26 mouse cellular contexts compared by ENCODE assay signal in the genomic region with DNA sequence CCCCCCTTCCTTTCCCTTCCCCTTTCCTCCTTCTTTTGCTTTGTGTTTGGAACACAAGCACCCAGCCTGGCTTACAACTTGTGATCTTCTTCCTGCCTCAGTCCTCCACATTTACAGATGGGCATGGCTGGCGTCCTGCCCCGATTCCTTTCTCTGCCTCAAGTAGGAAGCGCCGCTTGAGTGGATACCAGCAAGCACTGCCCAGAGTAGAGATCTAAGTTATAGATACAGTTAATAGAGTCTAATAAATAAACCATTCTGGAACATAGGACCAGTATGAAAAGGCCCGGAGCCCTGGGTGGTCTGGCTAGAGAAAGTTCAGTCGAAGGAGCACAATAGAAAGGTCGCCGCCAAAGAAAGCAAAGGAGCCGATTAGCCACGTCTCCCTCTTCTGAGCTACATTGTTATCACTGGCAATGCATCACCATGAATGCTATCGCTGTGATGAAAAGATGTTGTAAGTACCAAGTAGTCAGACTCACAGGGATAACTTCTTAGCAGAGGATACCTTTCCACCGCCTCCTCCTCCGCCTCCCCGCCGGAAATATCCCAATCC. TPM values are rescaled to one million over a fixed set of nuclear protein-coding genes. Genes with fewer than 3 reads are reported as not detected.
A peak's percentile ranks its signal among the peaks of the same experiment; 100 is the strongest.
DNase-seq lines count a peak whose midpoint lies in the region; ATAC-seq and TF ChIP-seq lines count a peak whose summit lies in the region.
"Had no signal": no experiment of that assay in that cellular context is flagged by ENCODE, and none has a peak within 500 bp of the region (broad histone marks: within the 10 kb centered on the region; RNA-seq: fewer than 3 reads in every experiment).

No protein-coding gene starts in this region.

- H3K4me2 ChIP-seq in forebrain, embryonic 13.5 days, result no peak overlapping the region
- no peak overlapping the region for H3K4me2 ChIP-seq in forebrain, embryonic 12.5 days
- H3K4me2 ChIP-seq in kidney, embryonic 16.5 days (replicated peaks; ENCODE audit: low read depth, low read length), result no peak overlapping the region
- H3K4me2 ChIP-seq: embryonic facial prominence, embryonic 12.5 days; embryonic facial prominence, embryonic 15.5 days; heart, embryonic 13.5 days; hindbrain, embryonic 14.5 days had no signal

- TF ChIP-seq CTCF in brain, embryonic 14.5 days (IDR thresholded peaks at IDR 0.05; ENCODE audit: borderline replicate concordance, extremely low read depth, insufficient read depth, insufficient read length), result no peak

- H3K27ac ChIP-seq in forebrain, embryonic 13.5 days, result no peak overlapping the region
- no peak overlapping the region for H3K27ac ChIP-seq in forebrain, embryonic 12.5 days
- peak overlapping the region; percentile 72; the same call in 1 of the 2 replicates for H3K27ac ChIP-seq in kidney, embryonic 16.5 days (ENCODE audit: low read length)
- H3K27ac ChIP-seq: embryonic facial prominence, embryonic 12.5 days; embryonic facial prominence, embryonic 15.5 days; heart, adult 2 months; heart, embryonic 10.5 days; heart, embryonic 13.5 days; hindbrain, embryonic 14.5 days; hindbrain, postnatal 0 days had no signal

- no peak overlapping the region for H3K4me3 ChIP-seq in forebrain, embryonic 13.5 days
- no peak overlapping the region for H3K4me3 ChIP-seq in forebrain, embryonic 12.5 days (replicated peaks)
- H3K4me3 ChIP-seq in kidney, embryonic 16.5 days (ENCODE audit: low read length), result no peak overlapping the region
- H3K4me3 ChIP-seq: embryonic facial prominence, embryonic 12.5 days; embryonic facial prominence, embryonic 15.5 days; heart, adult 2 months; heart, embryonic 10.5 days; heart, embryonic 13.5 days had no signal

- DNase-seq in kidney, adult 9 months, result no peak
- peak; percentile 59 for DNase-seq in retina, postnatal 1 day
- DNase-seq in retina, embryonic 14.5 days (ENCODE audit: low spot score), result no peak
- peak; percentile 53 for DNase-seq in brain, embryonic 14.5 days (ENCODE audit: low read depth)
- DNase-seq in adrenal gland, adult 2 months, result no peak
- DNase-seq: adrenal gland, adult 8-10 months; adrenal gland, postnatal 25 days; cerebellum, adult 11 months; cerebellum, adult 2 months; cerebellum, adult 9-11 months; cerebellum, postnatal 25 days; gastrocnemius, postnatal 10 days; gastrocnemius, postnatal 36 days; heart, adult 2 months; heart, postnatal 14 days; heart, postnatal 4 days had no signal

- no peak overlapping the region for H3K9ac ChIP-seq in forebrain, embryonic 13.5 days
- no peak overlapping the region for H3K9ac ChIP-seq in forebrain, embryonic 12.5 days
- H3K9ac ChIP-seq in kidney, embryonic 16.5 days (replicated peaks; ENCODE audit: low read length), result no peak overlapping the region
- H3K9ac ChIP-seq: embryonic facial prominence, embryonic 12.5 days; embryonic facial prominence, embryonic 15.5 days; heart, embryonic 13.5 days; hindbrain, embryonic 14.5 days had no signal

- 62% methylated on average over 15 of the region's 15 CpGs for WGBS in forebrain, embryonic 13.5 days
- 66% methylated on average over 15 of the region's 15 CpGs for WGBS in forebrain, embryonic 12.5 days
- WGBS in kidney, embryonic 16.5 days, result 69% methylated on average over 15 of the region's 15 CpGs

- H3K4me1 ChIP-seq in forebrain, embryonic 13.5 days, result no peaks in the 10 kb centered on the region
- no peaks in the 10 kb centered on the region for H3K4me1 ChIP-seq in forebrain, embryonic 12.5 days
- H3K4me1 ChIP-seq in kidney, embryonic 16.5 days (ENCODE audit: insufficient read depth, low read length), result no peaks in the 10 kb centered on the region
- H3K4me1 ChIP-seq: embryonic facial prominence, embryonic 12.5 days; embryonic facial prominence, embryonic 15.5 days had no signal

- ATAC-seq in forebrain, embryonic 13.5 days, result 0 out of 2 replicates have a peak, but pooled peaks have one; percentile 27
- no peak for ATAC-seq in forebrain, embryonic 12.5 days (ENCODE audit: low FRiP score)
- peak; percentile 57 for ATAC-seq in kidney, embryonic 16.5 days (ENCODE audit: low FRiP score, low TSS enrichment)
- ATAC-seq: forebrain, embryonic 16.5 days; hindbrain, postnatal 0 days had no signal

- H3K36me3 ChIP-seq in forebrain, embryonic 13.5 days (ENCODE audit: poor library complexity, severe bottlenecking), result no peaks in the 10 kb centered on the region
- H3K36me3 ChIP-seq in forebrain, embryonic 12.5 days (replicated peaks), result no peaks in the 10 kb centered on the region
- H3K36me3 ChIP-seq in kidney, embryonic 16.5 days (ENCODE audit: insufficient read depth, low read length), result no peaks in the 10 kb centered on the region
- H3K36me3 ChIP-seq: embryonic facial prominence, embryonic 12.5 days; embryonic facial prominence, embryonic 15.5 days; heart, embryonic 13.5 days had no signal

- no peaks in the 10 kb centered on the region for H3K9me3 ChIP-seq in forebrain, embryonic 13.5 days (replicated peaks)
- H3K9me3 ChIP-seq in forebrain, embryonic 12.5 days, result no peaks in the 10 kb centered on the region
- H3K9me3 ChIP-seq in kidney, embryonic 16.5 days (ENCODE audit: low read length), result no peaks in the 10 kb centered on the region
- H3K9me3 ChIP-seq: embryonic facial prominence, embryonic 12.5 days; embryonic facial prominence, embryonic 15.5 days; heart, embryonic 10.5 days; heart, embryonic 13.5 days had no signal

- H3K27me3 ChIP-seq in forebrain, embryonic 13.5 days, result no peaks in the 10 kb centered on the region
- no peaks in the 10 kb centered on the region for H3K27me3 ChIP-seq in forebrain, embryonic 12.5 days
- no peaks in the 10 kb centered on the region for H3K27me3 ChIP-seq in kidney, embryonic 16.5 days (ENCODE audit: insufficient read depth, low read length)
- H3K27me3 ChIP-seq: embryonic facial prominence, embryonic 12.5 days; embryonic facial prominence, embryonic 15.5 days; heart, embryonic 13.5 days had no signal

- no peak for TF ChIP-seq POLR2A in brain, embryonic 14.5 days (IDR thresholded peaks at IDR 0.05; ENCODE audit: borderline replicate concordance, extremely low read depth, insufficient read depth, insufficient read length, poor library complexity, severe bottlenecking)

RNA-seq across cellular contexts. Expression of a gene that starts 41.1 kb away (rescaled TPM):
- 14.3 and 14.7 TPM in 2 replicates for polyA plus RNA-seq in forebrain, embryonic 13.5 days (2015; fragmentation: Nextera tagmentation; extraction: Ambion mirVana)
- polyA plus RNA-seq in forebrain, embryonic 12.5 days (2016; fragmentation: Nextera tagmentation; extraction: Ambion mirVana), result 31.0 and 31.3 TPM in 2 replicates
- 31.0 and 33.2 TPM in 2 replicates for polyA plus RNA-seq in kidney, embryonic 16.5 days (2015; fragmentation: Nextera tagmentation; extraction: Ambion mirVana)
- polyA plus RNA-seq in brain, embryonic 14.5 days (2012; rRNA removed), result 10.5 and 12.9 TPM in 2 replicates
- total RNA-seq in adrenal gland, adult 2 months (2021), result 10 to 100 TPM in 1 of 2 experiments, 1 to 10 TPM in 1; 6.6 to 13.1 TPM
- 4.1 and 5.0 TPM in 2 replicates for polyA plus RNA-seq in adrenal gland, adult 2 months (2012; rRNA removed)

Comparison
In these comparisons a context has a peak if more than half of its experiments do, and no peak if none do; other contexts are left out.
1. DNase-seq: peak in retina, postnatal 1 day (single experiment) and brain, embryonic 14.5 days (single experiment); none in kidney, adult 9 months (single experiment), retina, embryonic 14.5 days (single experiment) and adrenal gland, adult 2 months (single experiment).